Mouse (Mus musculus) kidney, postnatal 36 days (tissue): Measurements from ENCODE around the gene Spint2.

Experiments used
- DNase-seq, 2 experiments: peaks; one replicate each; pipeline ENCODE4 v3.0.0; 2021 to 2022; ENCODE audit warnings: mixed read lengths in 2 of 2

The Spint2 gene

GRCm38 (mm10) chr7:29281201-29282073 lies at the start of gene Spint2:
Spint2 (minus strand) TSS chr7:29281912.
- peak; percentile 93 to 96 for DNase-seq

DNA sequence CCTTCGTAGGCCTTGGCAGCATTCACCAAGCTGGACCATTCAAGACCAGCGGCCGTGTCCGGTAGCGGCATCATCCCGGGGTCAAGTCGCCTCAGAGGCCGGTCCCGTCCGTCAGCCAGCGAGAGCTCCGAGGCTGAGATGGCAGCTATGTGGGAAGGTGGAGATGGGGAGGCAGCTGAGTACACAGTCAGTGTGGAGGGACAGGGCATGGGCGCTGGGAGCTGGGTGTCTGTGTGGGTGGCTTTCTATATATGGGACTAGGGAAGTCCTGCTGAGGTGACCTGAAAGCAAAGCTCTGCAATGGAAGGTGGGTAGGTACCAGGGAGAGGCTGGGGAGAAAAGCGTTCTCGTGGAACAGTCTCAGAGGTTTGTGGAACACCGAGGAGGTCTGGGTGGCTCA lies 47.3 kb upstream of the Spint2 start:
- no peak for DNase-seq

- DNase-seq, result no peak
These were observed 45.4 kb upstream of the Spint2 start for GRCm38 (mm10) chr7:29327087-29327486.

DNA sequence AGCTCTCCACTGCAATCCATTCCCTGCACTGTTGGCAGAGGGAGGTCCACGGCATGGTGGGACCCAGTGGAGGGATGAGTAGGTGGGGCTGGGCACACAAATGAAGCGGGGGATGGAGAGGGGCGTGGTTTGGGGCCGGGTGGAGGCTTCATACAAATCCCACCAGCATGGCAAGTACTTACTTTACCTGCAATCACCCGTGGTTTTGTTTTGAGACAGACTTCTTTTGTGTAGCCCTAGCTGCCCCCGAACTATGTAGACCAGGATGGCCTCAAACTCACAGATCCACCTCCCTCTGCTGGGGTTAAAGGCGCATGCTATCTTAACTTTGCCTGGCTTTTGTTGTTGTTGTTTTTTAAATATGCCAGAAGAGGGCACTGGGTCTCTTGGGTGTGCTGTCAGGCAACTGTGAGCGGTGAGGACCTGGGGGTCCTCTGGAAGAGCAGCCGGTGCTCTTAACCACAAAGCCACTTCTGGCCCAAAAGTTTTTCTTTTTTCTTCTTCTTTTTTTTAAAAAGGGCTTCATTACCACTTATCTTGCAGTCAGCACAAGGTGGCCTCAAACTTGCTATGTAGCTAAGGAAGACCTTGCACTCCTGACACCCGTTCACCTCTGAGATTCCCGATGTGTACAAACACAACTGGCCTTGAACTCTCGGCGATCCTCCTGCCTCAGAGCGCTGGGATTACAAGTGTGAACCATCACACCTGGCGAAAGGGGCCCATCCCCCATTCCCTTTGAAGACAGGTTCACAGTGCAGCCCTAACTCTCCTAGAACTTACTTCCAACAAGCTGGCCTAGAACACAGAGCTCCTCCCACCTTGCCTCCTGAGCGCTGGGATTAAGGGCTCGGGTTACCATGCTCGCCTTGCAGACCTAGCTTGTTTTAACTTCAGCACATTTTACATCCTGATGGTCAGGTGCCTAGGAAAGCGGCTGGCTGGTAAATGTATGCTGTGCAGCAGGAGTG lies 37.9 kb upstream of the Spint2 start:
- no peak for DNase-seq

DNA sequence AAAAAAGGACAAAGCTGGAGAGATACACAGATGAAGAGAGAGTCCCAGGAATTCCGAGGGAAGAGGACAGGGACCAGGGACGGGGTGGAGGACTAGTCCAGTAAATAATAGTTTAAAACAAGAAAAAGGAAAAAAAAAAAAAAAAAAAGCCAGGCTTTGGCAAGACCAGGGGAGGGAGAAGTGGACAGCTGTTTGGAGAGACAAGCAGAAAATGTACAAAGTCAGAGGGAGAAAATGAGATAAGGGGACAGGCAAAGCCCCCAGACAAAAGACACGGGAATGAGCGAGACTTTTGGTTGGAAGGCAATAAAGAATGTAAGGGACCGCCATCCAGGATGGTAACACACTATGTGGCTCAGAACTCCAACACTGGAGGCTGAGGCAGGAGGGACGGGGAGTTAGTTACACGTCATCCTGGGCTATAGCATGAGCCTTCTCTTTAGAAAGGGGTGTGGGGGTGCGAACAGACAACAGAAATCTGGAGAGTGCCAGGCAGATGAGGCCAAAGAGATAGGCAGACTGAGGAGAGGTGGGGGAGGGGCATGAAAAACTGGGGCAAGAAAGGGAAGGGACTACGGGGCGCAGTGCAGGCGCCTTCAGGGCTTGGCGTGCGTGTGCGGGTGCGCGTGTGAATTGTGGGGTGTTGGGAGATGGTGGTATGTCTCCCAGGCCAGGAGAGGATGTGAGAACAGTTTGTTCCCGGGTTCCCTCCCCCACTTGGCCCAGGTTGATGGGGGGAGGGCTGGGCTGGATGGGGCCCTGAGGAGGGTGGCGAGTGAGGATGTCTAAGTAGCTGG lies 36.6 kb upstream of the Spint2 start:
- DNase-seq, result no peak

DNA sequence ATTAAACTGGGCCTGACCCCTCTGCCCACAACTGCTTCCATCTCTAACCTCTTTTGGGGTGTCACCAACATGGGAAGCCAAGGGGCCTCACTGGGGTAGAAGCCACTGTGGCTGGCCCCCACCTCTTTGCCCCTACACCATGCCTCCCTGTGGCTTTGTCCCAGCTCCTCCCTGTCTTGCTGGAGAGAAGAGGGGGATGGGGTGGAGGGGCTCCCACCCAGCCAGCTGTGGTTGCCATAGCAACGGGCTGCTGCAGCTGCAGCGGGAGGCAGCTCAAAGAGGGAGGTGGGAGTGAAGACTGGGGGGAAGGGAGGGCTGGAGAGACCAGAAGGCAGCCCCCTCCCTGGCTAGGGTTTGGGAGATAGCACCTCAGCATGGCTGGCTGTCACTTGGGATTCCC lies 35.8 kb upstream of the Spint2 start:
- DNase-seq, result no peak

GRCm38 (mm10) chr7:29316976-29317375 lies 35.3 kb upstream of the Spint2 start:
- DNase-seq, result no peak

GRCm38 (mm10) chr7:29316137-29316734 lies 34.5 kb upstream of the Spint2 start:
- DNase-seq, result no peak

DNA sequence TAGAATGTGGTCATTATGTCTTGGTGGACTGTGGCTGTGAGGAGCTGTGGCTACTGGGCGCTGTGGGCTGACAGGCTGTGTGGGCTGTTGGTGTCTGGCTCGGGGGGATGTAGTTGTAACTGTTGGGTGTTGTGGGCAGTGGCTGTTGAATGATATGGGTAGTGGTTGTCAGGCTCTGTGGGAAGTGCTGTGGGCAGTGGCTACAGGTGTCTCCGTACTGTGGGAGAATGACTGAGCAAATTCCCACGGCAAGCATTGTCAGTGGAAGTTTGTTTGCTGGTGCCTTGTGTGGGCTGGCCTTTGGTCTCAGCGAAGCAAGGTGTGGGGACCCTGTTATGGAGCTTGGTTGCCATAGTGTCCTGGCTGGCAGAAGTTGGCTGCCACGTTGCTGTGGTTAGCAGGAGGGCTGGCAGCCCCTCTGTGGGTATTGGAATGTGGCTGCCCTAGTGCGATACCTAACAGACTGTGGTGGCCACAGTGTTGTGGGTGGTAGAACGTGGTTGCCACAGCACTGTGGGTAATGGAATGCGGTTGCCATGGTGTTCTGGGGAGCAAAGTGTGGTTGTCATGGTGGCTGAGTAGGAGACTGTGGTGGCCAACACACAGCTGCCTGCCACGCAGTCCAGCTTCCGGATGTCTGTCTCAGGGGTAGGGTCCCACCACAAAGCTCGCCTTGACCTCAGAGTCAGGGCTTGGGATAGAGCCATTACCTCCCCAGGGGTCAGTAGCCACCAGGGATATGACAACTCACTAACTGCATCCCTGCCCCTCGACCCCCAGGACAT lies 33.3 kb upstream of the Spint2 start:
- DNase-seq, result no peak

DNA sequence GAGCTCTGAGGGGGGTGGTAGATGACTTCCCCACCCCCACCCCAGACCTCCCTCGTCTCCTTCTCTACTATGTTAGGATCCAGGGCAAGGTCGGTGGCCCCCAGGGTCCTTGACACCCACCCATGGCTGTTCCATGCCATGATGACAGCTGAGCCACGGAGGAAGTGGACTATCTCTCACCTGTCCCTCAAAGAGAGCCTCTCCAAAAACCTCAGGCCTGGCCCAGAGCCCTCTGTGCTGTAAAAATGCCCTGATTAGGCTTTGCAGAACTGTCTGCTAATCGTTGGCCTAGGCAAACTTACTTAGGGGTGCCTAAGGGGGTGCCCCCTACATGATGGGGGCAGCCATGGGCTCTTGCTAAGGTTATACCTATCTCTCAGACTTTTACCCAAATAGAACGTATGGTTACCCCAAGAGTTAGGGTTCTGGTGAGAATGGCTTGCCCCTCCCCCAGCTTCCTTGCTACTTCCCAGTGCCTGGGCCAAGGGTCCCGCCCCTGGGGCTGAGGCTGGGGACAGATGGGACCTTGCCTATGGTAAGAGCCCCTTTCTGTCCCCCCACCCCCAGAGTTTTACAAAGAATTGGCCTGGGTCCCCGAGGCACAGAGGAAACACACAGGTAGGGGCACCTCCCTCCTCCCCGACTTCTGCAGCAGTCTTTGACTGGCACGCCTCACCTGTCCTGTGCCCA lies 32.0 kb upstream of the Spint2 start:
- DNase-seq, result no peak

DNA sequence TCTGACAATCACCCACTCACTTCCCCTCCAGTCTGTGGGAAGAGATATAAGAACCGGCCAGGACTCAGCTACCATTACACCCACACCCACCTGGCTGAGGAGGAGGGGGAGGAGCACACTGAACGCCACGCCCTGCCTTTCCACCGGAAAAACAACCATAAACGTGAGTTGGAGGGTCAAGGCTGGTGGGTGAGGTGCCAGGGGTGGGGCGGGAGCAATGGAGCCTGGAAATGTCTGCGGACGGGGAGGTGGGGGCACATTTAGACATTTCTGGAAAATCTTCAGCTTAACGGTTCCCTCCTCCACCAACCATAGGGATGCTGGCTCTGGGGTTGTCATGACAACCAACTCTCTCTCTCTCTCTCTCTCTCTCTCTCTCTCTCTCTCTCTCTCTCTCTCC lies 31.3 kb upstream of the Spint2 start:
- DNase-seq, result no peak

DNA sequence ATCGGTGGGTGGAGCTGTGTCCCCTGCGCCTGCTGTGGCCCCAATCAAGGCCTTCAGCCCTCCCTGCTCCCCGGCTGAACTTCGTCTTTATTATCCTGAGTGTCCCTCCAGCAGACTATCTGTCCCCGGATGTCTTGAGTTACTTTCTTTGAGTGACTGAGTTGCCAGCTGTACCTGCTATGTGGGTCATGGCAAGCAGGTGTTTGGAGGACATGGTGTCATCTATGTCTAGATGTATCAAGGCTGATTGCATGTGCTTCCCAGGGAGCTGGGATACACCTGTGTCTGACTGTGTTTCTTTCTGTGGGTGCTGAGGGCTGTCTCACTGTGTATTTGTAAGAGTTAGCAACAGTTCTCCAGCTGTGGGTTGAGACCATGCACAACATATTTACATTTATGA lies 28.0 kb upstream of the Spint2 start:
- no peak for DNase-seq

DNA sequence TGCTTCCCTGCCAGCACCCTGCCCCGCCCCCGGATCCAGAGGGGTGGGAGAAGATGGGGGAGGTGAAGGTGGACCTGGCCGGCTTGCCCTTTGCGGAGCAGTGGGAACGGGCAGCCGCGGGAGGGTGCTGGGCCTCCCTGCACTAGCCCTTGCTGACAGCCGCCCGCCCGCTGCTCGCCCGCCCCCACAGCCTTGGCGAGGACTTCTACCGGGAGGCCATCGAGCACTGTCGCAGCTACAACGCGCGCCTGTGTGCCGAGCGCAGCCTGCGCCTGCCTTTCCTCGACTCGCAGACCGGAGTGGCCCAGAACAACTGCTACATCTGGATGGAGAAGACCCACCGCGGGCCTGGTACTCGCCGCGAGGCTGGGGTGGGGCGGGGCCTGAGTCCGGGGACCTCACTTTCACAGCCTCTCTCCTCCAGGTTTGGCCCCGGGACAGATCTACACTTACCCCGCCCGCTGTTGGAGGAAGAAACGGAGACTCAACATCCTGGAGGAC lies 27.6 kb upstream of the Spint2 start:
- DNase-seq, result peak; percentile 38 to 65

GRCm38 (mm10) chr7:29307350-29308104 lies 25.8 kb upstream of the Spint2 start:
- DNase-seq, result peak; percentile 92 to 94

GRCm38 (mm10) chr7:29306619-29307018 lies 24.9 kb upstream of the Spint2 start:
- peak; percentile 42 to 63 for DNase-seq

DNA sequence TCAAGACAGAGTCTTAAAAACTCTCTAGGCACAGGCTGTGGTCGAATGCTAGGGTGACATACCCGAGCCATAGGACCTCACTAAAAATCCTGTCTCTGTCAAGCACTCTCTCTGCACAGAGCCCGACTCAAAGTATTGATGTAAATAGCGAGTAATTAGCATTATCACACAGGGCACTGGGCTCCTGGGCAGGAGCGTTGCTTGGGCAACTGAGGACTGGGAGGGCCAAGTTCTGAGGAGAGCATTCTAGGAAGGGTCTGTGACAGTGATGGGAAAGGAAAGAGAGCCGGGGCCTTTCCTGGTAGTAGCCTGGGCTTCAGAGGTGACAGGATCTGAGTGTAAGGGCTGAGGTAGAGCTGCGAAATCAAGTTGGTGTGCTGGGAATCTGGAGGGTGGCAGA lies 24.4 kb upstream of the Spint2 start:
- DNase-seq, result no peak

- no peak for DNase-seq
These were observed 23.7 kb upstream of the Spint2 start for GRCm38 (mm10) chr7:29305263-29305988.

DNA sequence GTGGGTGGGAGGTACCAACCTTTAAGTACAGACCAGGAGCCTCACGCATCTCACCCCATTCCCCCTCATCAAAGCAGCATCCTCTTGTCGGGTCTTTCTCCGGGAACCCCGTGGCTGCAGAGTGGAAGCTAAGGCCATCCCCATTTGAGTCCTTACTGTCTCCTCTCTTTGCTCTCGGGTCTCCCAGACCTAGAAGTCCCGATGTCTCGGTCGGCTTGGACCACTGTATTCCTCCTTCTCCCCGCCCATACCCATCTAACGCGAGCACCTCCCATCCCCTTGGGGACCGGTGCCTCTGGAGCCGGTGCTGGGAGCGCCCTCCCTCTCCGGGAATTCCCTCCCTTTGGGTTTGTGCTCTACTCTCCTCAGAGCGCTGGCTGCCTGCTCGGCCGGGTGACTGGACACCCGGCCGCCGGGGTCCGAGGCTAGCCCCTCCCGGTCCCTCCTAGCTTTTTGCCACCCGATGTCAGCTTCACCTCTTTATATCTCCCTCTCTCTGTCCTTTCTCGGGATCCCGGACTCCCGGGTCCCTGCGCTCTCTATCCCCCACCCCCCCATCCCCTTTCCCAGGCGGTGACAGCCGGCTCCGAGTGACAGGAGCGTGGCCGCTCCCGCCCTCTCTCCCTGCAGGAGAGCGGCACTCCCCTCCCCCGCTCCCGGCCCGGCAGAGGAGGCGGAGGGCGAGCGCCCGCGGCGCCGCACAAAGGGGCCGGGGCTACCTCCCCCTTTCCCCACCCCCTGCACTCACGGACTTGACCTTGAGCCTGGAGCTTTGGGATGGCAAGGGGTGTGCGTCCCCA lies 23.0 kb upstream of the Spint2 start:
- DNase-seq, result no peak
